Comparison of ENCODE assay signal across 20 mouse cellular contexts in genomic region chr8:48489417-48489816, GRCm38 (mm10).
A peak's percentile ranks its signal among the peaks of the same experiment; 100 is the strongest.
DNase-seq lines count a peak whose midpoint lies in the region; ATAC-seq and TF ChIP-seq lines count a peak whose summit lies in the region.
"Had no signal": no experiment of that assay in that cellular context is flagged by ENCODE, and none has a peak within 500 bp of the region (broad histone marks: within the 10 kb centered on the region; RNA-seq: fewer than 3 reads in every experiment).

No protein-coding gene starts in this region.

- H3K9ac ChIP-seq in liver, postnatal 0 days (replicated peaks) = no peak overlapping the region
- H3K9ac ChIP-seq: embryonic facial prominence, embryonic 12.5 days; embryonic facial prominence, embryonic 15.5 days; forebrain, postnatal 0 days; hindbrain, embryonic 12.5 days had no signal

- no peak overlapping the region for H3K4me2 ChIP-seq in liver, postnatal 0 days (ENCODE audit: low read depth, low read length)
- H3K4me2 ChIP-seq: embryonic facial prominence, embryonic 12.5 days; heart, embryonic 11.5 days; hindbrain, embryonic 12.5 days had no signal

- no peak for TF ChIP-seq CTCF in liver, postnatal 0 days (IDR thresholded peaks at IDR 0.05; ENCODE audit: low read depth)

- WGBS in liver, postnatal 0 days (ENCODE audit: insufficient replicate concordance) = 51% methylated on average over 4 of the region's 4 CpGs

- ATAC-seq in liver, postnatal 0 days = 0 out of 2 replicates have a peak, but pooled peaks have one; percentile 54
- ATAC-seq: CD4-positive, CD25-positive, alpha-beta regulatory T cell, adult 4 months had no signal

- peak overlapping the region; percentile 52 for H3K27ac ChIP-seq in liver, postnatal 0 days (ENCODE audit: low read depth)
- H3K27ac ChIP-seq: gastrocnemius, adult 2 months; hindbrain, embryonic 12.5 days had no signal

- no peaks in the 10 kb centered on the region for H3K27me3 ChIP-seq in liver, postnatal 0 days (ENCODE audit: insufficient read depth, low read length)
- H3K27me3 ChIP-seq: embryonic facial prominence, embryonic 12.5 days; embryonic facial prominence, embryonic 15.5 days; hindbrain, embryonic 12.5 days had no signal

- TF ChIP-seq EP300 in liver, postnatal 0 days (IDR thresholded peaks at IDR 0.05; ENCODE audit: low read depth) = no peak

- no peaks in the 10 kb centered on the region for H3K4me1 ChIP-seq in liver, postnatal 0 days (ENCODE audit: insufficient read depth)

- no peaks in the 10 kb centered on the region for H3K36me3 ChIP-seq in liver, postnatal 0 days (replicated peaks; ENCODE audit: insufficient read depth, low read length)
- H3K36me3 ChIP-seq: embryonic facial prominence, embryonic 15.5 days; hindbrain, embryonic 12.5 days had no signal

- H3K9me3 ChIP-seq in liver, postnatal 0 days (ENCODE audit: low read length) = no peaks in the 10 kb centered on the region
- H3K9me3 ChIP-seq: embryonic facial prominence, embryonic 12.5 days; embryonic facial prominence, embryonic 15.5 days; hindbrain, embryonic 12.5 days had no signal

- H3K4me3 ChIP-seq in liver, postnatal 0 days (ENCODE audit: low read depth, low read length) = no peak overlapping the region
- H3K4me3 ChIP-seq: embryonic facial prominence, embryonic 12.5 days; embryonic facial prominence, embryonic 15.5 days; hindbrain, embryonic 12.5 days had no signal

- DNase-seq in kidney, adult 9 months = peak; percentile 73
- no peak for DNase-seq in kidney, postnatal 25 days
- peak; percentile 10 to 19 for DNase-seq in kidney, postnatal 36 days
- DNase-seq in kidney, adult 11 months = no peak
- DNase-seq in liver, postnatal 0 days = no peak
- no peak for DNase-seq in liver
- DNase-seq: adrenal gland, adult 2 months; adrenal gland, postnatal 14 days; cerebellum, adult 11 months; cerebellum, adult 2 months; cerebellum, adult 9-11 months; cerebellum, postnatal 25 days; gastrocnemius, adult 2 months; gastrocnemius, postnatal 14 days had no signal

Comparison
In these comparisons a context has a peak if more than half of its experiments do, and no peak if none do; other contexts are left out.
1. DNase-seq: peak in kidney, adult 9 months (single experiment) and kidney, postnatal 36 days (2 of 2); none in kidney, postnatal 25 days (0 of 2), kidney, adult 11 months (single experiment), liver, postnatal 0 days (single experiment) and liver (single experiment).